Mouse (Mus musculus): Measurements from ENCODE around the gene Rtkn2.

The Rtkn2 gene

DNA sequence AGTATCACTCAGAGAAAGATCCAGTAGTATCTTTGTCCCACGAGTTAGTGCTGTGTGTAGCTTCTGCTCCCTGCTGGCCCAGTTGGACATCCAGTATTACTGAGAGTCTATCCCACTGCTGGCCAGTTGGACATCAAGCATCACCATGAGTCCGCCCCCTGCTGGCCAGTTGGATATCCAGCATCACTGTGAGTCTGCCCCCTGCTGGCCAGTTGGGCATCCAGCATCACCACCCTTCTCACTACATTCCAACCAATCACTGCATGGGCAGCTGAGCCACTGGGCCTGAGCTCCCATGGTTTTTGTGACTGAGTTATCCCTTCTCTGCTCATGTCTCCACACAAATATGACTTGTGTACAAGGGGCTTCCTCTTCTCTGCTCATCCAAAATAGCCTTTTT lies 33.8 kb downstream of the Rtkn2 start:
- CTCF ChIA-PET, result interaction anchor here (0.5 to 3.6 kb wide), 77 partner anchors 8 to 1831 kb away, joined by 3 to 67 read pairs (median 3); partner anchors contain the start of genes Cabcoco1 (in 1 of the 4) and Rtkn2 (in 1 of the 4)
- POLR2A ChIA-PET, result interaction anchor here in 3 of 4 experiments (0.6 to 1.3 kb wide), 9 partner anchors 9 to 1099 kb away, joined by 3 to 11 read pairs (median 3); no protein-coding TSS in a partner anchor

- POLR2A ChIA-PET, result no interaction called here
- CTCF ChIA-PET, result no interaction called here
Observed at GRCm38 (mm10) chr10:68020755-68021154, 41.4 kb downstream of the Rtkn2 start.

DNA sequence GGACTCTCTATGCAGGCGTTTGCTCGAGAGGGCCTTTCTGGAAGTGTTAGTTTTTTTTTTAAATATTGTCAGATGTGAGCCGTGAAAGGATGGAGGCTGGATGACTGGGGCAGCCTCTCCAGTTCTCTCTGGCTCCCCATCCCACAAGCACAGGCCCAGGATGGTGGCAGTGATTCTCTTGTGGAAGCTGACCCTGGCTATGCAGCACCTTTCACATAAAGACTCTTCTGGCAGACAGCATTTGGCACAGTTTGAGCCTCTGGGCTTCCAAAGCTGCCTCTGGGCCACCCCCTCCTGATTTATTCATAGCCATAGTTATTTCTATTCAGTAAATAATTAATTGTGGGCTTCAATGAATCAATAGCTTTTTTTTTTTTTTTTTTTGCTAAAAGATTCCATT lies 46.3 kb downstream of the Rtkn2 start:
- ChIA-PET POLR2A (interaction anchor here in 2 of 4 experiments (0.7 kb wide), 2 partner anchors 13 to 1240 kb away, joined by 3 to 9 read pairs; no protein-coding TSS in a partner anchor), CTCF (interaction anchor here in 2 of 4 experiments (0.7 to 1.1 kb wide), 2 partner anchors 12 to 292 kb away, joined by 3 to 4 read pairs; no protein-coding TSS in a partner anchor)

DNA sequence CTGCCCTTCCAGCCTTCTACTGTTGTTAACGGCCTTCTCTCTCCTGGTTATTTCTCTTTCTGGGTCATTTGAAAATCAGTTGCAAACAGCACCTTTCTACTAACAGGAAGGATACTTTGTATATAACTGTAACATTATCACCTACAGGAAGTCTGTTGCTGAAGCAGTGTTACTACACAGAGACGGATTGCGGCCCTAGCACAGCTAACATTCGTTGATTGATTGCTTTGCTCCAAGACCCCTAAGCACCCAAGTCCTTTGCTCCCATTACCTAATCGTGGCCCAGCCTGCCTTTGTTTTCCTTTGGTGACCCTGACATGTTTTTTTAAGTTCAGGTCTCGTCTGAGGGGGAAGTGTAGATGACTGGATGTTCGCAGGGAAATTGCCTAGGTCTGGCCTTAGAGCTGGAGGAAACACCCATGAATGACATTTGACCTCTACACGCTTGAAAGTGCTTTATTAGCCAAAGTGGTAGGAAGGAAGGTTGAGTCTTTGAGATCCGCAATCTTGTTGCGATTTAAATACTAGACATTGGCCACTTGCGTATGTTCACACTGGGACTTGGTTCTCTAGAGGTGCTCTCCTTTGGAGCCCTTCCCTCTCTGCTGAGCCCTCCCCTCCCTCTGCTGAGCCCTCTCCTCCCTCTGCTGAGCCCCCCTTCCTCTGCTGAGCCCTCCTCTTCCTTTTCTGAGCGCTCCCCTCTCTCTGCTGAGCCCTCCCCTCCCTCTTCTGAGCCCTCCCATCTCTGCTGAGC lies 49.1 kb downstream of the Rtkn2 start:
- ChIA-PET POLR2A (interaction anchor here in 3 of 4 experiments (0.6 to 1.2 kb wide), 3 partner anchors 25 to 759 kb away, joined by 3 read pairs; no protein-coding TSS in a partner anchor), CTCF (interaction anchor here in 2 of 4 experiments (0.6 to 1.2 kb wide), 2 partner anchors 15 to 169 kb away, joined by 3 to 7 read pairs; no protein-coding TSS in a partner anchor)

DNA sequence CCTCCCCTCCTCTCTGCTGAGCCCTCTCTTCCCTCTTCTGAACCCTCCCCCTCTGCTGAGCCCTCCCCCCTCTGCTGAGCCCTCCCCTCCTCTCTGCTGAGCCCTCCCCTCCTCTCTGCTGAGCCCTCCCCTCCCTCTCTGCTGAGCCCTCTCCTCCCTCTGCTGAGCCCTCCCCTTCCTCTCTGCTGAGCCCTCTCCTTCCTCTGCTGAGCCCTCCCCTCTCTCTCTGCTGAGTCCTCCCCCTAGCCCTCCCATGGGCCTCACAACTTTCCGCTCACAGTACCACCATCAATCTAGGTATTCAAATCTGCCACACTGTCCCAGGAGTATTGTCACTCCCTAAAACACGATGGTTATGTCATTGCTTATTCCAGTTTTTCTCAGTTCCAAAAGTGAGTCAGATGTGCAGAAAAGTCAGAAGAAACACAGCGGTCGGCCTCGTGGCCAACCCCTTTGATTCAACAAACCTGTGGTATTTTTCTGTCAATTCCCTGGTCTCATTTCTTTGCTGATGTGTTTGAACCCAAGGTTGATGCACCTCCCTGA lies 49.8 kb downstream of the Rtkn2 start:
- POLR2A ChIA-PET, result interaction anchor here in 3 of 4 experiments (0.6 to 1.4 kb wide), 6 partner anchors 12 to 961 kb away, joined by 3 to 5 read pairs (median 3); no protein-coding TSS in a partner anchor
- CTCF ChIA-PET, result interaction anchor here in 3 of 4 experiments (0.6 to 1.2 kb wide), 4 partner anchors 16 to 170 kb away, joined by 3 to 7 read pairs (median 3); no protein-coding TSS in a partner anchor

GRCm38 (mm10) chr10:68030027-68030426 lies 50.7 kb downstream of the Rtkn2 start:
- POLR2A ChIA-PET, result interaction anchor here in 3 of 4 experiments (0.7 to 1.4 kb wide), 5 partner anchors 14 to 962 kb away, joined by 3 to 5 read pairs (median 3); no protein-coding TSS in a partner anchor

GRCm38 (mm10) chr10:68035707-68036367 lies 56.5 kb downstream of the Rtkn2 start:
- ChIA-PET POLR2A (interaction anchor here in 3 of 4 experiments (0.6 to 1.9 kb wide), 4 partner anchors 23 to 577 kb away, joined by 3 to 13 read pairs (median 6); no protein-coding TSS in a partner anchor), CTCF (interaction anchor here in 2 of 4 experiments (0.8 to 1.4 kb wide), 4 partner anchors 15 to 37 kb away, joined by 3 to 4 read pairs (median 4); no protein-coding TSS in a partner anchor)

More at GRCm38 (mm10) chr10:68030027-68030426, 50.7 kb downstream of the Rtkn2 start:
- CTCF ChIA-PET, result interaction anchor here in 1 of 4 experiments (1.0 kb wide), 1 partner anchor 17 kb away, joined by 3 read pairs; no protein-coding TSS in a partner anchor

DNA sequence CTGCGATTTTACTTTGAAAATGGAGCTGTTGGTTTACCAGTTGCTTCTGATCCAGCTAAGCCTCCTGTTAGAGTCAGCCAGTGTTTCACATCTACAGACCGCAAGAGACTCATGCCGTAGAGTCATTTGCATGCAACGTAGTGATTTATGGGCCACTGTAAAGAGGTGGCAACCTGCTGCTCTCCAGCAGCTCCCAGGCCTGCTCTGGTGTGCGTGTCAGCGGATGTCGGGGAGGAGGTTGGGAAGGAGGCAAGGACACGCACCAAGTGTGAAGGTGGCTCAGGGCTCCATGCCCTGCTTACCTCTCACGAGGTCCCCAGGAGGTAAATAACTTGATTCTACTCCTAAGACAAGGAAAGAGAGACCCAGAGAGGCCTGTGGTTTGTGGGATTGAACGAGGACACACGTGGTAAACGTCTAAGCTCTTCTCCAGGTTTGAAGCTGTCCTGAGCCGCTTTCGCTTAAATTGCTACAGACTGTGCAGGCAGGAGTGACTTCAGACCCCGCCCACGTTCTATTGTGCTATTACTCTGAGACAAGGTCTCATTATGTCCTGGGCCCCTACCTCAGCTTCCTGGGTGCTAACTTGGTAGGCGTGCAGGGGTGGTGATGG lies 57.1 kb downstream of the Rtkn2 start:
- ChIA-PET CTCF (interaction anchor here in 2 of 4 experiments (0.8 to 1.4 kb wide), 4 partner anchors 14 to 38 kb away, joined by 3 to 4 read pairs (median 4); no protein-coding TSS in a partner anchor), POLR2A (interaction anchor here in 3 of 4 experiments (0.6 to 1.9 kb wide), 6 partner anchors 10 to 578 kb away, joined by 3 to 13 read pairs (median 4); no protein-coding TSS in a partner anchor)

DNA sequence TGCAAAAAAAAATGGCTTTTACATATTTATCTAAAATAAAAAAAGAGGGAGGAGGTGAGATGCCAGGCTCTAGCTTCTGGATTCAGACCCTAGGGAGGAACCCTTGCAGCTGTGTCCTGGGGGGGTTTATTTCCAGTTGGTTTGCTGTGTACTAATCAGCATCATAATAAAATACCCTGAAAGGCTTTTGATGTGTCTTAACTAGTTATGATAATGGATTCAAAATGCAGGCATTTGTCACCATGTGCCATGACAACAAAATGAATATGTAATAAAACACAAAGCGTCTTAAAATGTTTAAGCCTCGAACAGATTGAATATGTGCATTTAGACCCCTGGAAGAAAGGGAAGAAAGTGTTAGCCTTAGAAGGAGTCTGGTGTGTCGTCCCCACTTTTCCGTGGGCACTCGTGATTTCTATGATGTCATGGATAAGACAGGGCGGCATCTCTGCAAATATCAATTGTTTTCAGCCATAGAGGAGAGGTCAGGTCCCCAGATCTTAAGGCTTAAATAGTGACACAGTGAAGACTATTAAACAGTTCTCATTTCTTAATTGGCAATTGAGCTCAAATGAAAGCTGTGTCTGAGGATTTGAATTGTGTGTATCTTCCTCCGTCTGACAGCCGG lies 59.7 kb downstream of the Rtkn2 start:
- POLR2A ChIA-PET, result no interaction called here
- CTCF ChIA-PET, result interaction anchor here in 1 of 4 experiments (0.6 to 0.7 kb wide), 2 partner anchors 257 to 1068 kb away, joined by 3 to 6 read pairs; no protein-coding TSS in a partner anchor

- POLR2A ChIA-PET, result no interaction called here
- CTCF ChIA-PET, result interaction anchor here in 1 of 4 experiments (0.6 kb wide), 1 partner anchor 1067 kb away, joined by 3 read pairs; no protein-coding TSS in a partner anchor
Observed at GRCm38 (mm10) chr10:68039641-68040205, 60.4 kb downstream of the Rtkn2 start.

DNA sequence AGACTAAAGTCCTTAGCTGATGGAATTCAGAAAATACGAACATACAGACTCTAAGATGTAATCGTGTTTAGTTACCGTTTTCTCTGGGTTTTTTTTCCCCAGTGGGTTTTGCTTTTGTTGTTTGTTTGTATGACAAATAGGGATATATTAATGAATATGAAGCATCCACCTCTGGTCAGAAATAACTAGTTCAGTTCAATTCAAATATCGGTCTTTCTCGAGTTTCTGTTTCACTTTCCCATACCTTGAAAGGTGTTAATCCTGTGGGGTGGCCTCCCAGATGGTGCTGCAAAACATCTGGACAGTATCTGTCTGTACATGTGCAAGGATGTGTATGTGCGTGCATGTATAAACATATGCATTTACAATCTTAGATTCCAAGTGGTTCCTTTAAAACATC lies 61.0 kb downstream of the Rtkn2 start:
- ChIA-PET POLR2A (interaction anchor here in 1 of 4 experiments (1.3 kb wide), 1 partner anchor 38 kb away, joined by 4 read pairs; no protein-coding TSS in a partner anchor), CTCF (no interaction called here)

GRCm38 (mm10) chr10:68043973-68044372 lies 64.6 kb downstream of the Rtkn2 start:
- POLR2A ChIA-PET, result interaction anchor here (0.5 to 2.5 kb wide), 15 partner anchors 14 to 528 kb away, joined by 3 to 18 read pairs (median 4); no protein-coding TSS in a partner anchor
- CTCF ChIA-PET, result interaction anchor here in 3 of 4 experiments (0.7 to 1.3 kb wide), 7 partner anchors 9 to 180 kb away, joined by 3 to 8 read pairs (median 3); no protein-coding TSS in a partner anchor

DNA sequence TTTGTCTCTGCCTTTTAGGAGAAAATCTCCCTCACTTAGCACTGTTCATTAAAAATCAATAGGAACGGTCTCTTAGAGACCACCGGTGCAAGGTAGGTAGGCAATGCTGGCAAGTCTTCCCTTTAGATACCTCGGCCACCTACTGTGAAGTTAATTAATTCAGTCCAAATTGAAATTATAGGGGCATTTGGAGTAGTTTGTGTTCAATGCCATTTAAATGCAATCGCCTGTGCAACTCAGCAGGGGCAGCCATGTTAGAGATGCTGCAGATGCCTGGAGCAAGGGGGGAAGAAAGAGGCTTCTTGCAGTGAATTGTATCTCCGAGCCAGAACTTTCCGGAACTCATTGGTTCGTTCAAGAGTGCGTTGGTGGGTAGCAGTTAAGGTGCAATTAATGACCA lies 65.5 kb downstream of the Rtkn2 start:
- CTCF ChIA-PET, result interaction anchor here in 2 of 4 experiments (0.6 to 1.2 kb wide), 2 partner anchors 102 to 407 kb away, joined by 3 read pairs; no protein-coding TSS in a partner anchor

GRCm38 (mm10) chr10:68048641-68049305 lies 69.4 kb downstream of the Rtkn2 start:
- ChIA-PET POLR2A (interaction anchor here in 2 of 4 experiments (0.9 to 5.0 kb wide), 5 partner anchors 26 to 131 kb away, joined by 3 to 42 read pairs (median 4); no protein-coding TSS in a partner anchor), CTCF (interaction anchor here in 2 of 4 experiments (0.5 to 1.1 kb wide), 2 partner anchors 65 to 254 kb away, joined by 3 to 22 read pairs; no protein-coding TSS in a partner anchor)

More for the DNA sequence above, 65.5 kb downstream of the Rtkn2 start:
- POLR2A ChIA-PET, result interaction anchor here in 3 of 4 experiments (0.9 to 2.5 kb wide), 5 partner anchors 92 to 170 kb away, joined by 4 to 18 read pairs (median 9); no protein-coding TSS in a partner anchor

- ChIA-PET POLR2A (interaction anchor here (0.6 to 5.0 kb wide), 24 partner anchors 10 to 334 kb away, joined by 3 to 42 read pairs (median 4); partner anchors contain the start of gene Rtkn2 (in 1 of the 4)), CTCF (interaction anchor here (0.5 to 2.8 kb wide), 39 partner anchors 10 to 732 kb away, joined by 3 to 52 read pairs (median 4); no protein-coding TSS in a partner anchor)
Observed at GRCm38 (mm10) chr10:68050882-68051281, 71.5 kb downstream of the Rtkn2 start.
